Mouse (Mus musculus): ENCODE measurements around the gene Gpat2.

The Gpat2 gene

GRCm38 (mm10) chr2:127424977-127425376, at the start of gene Gpat2:
Gene Gpat2, plus strand, starts transcription at chr2:127425199.
- no peak for DNase-seq (ENCODE audit: extremely low spot score, low spot score)

DNA sequence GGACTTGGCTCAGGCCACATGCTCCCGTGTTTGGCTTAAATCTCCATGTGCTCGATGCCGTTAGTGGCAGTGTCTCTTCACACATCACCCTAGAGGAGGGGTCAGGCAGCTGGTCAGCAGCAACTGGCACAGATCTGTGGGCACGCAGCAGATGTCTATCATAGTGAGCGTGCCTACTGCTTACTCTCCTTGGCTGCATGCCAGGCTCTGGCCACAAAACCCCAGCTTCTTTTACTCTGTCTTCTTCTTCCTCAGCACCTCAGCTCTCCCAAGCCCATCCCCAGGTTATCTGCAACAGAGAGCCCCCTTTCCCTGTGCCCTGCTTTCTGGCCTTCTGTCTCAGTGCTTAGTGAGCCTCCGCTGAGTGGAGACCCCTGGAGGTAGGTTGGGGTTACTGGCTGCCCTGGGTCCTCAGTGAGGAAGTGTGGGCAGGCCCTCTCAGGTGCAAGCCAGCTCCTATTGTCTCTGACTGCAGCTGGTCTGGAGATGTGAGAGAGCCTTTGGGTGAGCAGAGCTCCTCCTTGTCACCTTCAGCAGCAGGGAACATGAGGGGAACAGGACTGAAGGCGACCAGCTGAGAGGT, 49.1 kb upstream of the Gpat2 start:
- DNase-seq (ENCODE audit: extremely low spot score, low spot score): no peak

GRCm38 (mm10) chr2:127376423-127377051, 48.5 kb upstream of the Gpat2 start:
- DNase-seq (ENCODE audit: extremely low spot score, low spot score): no peak

GRCm38 (mm10) chr2:127377942-127378610, 46.9 kb upstream of the Gpat2 start:
- no peak for DNase-seq (ENCODE audit: extremely low spot score, low spot score)

GRCm38 (mm10) chr2:127378611-127378990, 46.4 kb upstream of the Gpat2 start:
- no peak for DNase-seq (ENCODE audit: extremely low spot score, low spot score)

GRCm38 (mm10) chr2:127379250-127379649, 45.7 kb upstream of the Gpat2 start:
- no peak for DNase-seq (ENCODE audit: extremely low spot score, low spot score)

- no peak for DNase-seq (ENCODE audit: extremely low spot score, low spot score)
Measured at GRCm38 (mm10) chr2:127383881-127384280, 41.1 kb upstream of the Gpat2 start.

GRCm38 (mm10) chr2:127387521-127387920, 37.5 kb upstream of the Gpat2 start:
- no peak for DNase-seq (ENCODE audit: extremely low spot score, low spot score)

GRCm38 (mm10) chr2:127390352-127390751, 34.6 kb upstream of the Gpat2 start:
- no peak for DNase-seq (ENCODE audit: extremely low spot score, low spot score)

DNA sequence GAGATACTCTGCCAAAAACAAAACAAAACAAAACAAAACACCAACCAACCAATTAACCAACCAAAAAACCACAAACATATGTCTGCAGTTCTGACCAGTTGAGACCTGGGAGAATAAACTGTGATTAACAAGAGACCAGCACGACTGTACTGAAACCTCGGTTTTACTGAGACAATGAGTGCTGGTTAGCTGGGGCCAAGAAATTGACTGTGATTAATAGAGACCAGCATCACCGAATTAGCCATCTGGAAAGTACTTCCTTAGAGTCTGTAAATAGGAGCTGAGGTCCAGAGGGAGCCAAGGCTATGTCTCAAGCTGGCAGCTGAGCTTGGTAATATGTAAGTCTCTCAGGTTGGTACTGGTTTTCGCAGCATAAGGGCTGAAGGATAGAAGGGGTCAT, 34.2 kb upstream of the Gpat2 start:
- DNase-seq (ENCODE audit: extremely low spot score, low spot score): no peak

DNA sequence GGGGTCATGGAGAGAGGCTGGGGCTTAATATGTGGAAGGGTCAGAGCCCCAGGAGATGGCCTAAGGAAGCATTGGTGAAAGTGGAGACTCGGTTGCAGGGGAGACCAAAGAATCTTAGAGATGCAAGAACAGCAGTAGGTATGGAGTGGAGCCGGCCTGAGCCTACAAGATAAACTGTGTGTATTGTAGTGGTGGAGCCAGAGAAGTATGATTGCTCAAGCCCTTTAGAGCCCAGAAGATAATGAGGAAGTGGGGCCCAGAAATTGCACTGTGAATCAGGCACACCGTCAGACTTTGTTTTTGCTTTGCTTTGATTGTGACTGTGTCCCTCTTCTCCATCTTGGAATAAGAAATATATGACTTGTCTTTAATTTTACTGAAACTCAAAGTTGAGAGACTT, 33.7 kb upstream of the Gpat2 start:
- DNase-seq (ENCODE audit: extremely low spot score, low spot score): no peak

DNA sequence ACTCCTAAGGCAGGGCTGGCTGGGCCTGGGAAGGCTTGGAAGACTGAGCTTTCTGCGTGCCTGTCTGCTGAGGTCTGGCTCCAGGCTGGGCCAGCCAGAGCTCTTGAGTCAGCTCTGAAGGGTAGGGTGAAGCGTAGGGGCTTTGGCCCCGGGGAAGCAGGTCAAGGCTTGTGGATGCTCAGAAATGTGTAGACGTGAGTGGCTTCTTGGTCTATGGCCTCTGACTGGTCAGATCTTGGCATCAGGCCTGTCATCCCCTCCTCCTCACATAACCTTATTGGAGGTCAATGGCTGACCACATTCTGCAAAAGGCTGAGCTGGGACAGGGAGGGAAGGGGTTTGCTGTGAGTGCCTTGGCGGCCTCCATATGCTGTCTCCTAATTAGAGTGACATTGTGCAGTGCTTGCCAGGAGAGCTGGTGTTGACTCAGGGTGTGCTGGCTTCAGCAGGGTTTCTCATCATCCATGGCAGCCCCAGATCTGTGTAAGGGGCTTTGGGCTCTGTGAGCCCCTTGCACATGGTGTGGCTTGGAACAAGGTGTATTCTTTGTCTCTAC, 30.3 kb upstream of the Gpat2 start:
- no peak for DNase-seq (ENCODE audit: extremely low spot score, low spot score)

- no peak for DNase-seq (ENCODE audit: extremely low spot score, low spot score)
Measured at GRCm38 (mm10) chr2:127398738-127399137, 26.3 kb upstream of the Gpat2 start.

DNA sequence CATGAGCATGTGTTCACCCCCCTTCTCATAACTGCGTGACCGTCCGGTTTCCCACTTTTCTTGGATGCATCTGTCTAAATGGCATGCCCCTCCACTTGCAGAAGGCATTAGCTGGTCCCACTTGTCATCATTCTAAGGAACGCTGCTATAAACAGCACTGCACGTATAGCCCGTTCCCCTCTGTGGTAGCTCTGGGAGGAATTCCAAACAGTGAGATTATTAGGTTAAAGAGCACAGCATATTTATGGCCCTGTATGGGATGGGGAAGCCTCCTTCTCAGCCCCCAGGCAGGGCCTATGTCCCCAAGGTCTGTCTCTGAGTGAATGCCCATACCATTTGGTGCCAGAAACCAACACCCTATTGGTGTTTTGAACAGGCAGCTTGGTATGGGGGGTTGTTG, 13.9 kb upstream of the Gpat2 start:
- no peak for DNase-seq (ENCODE audit: extremely low spot score, low spot score)

- DNase-seq (ENCODE audit: extremely low spot score, low spot score): no peak
Measured at GRCm38 (mm10) chr2:127415806-127416205, 9.2 kb upstream of the Gpat2 start.

- no peak for DNase-seq (ENCODE audit: extremely low spot score, low spot score)
Measured at GRCm38 (mm10) chr2:127416706-127417105, 8.3 kb upstream of the Gpat2 start.

DNA sequence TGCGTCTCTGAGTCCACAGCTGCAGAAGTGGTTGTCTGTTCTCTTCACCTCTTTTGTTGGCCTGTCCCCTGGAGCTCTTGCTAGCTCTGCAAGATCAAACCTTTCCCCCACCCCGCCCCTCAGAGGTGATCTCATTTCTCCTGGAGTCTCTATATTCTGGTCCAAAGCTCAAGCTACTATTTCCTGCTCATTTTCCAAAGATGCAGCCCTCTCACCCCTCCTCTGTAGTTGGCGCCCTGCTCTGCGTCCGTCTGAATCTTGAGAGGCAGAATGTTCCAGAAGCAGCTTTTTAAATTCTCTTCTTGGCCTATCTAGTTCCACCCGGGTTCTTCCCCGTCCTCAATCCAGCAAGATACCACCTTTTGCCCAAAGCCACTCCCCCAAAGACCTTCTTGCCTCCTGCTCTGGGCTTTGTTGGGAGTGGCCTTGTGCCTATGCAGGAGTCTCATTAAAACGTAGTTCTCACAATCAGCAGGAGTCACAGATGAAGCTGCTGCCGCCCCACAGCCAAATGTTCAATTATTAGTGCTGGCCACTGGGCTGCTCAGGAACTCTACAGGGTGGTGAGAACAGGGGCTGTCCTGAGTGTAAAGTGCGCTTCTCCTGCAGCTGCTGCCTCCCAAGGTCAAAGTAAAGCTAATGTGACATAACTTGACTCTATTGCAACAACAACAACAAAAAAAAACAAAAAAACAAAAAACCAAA, 6.6 kb upstream of the Gpat2 start:
- no peak for DNase-seq (ENCODE audit: extremely low spot score, low spot score)

DNA sequence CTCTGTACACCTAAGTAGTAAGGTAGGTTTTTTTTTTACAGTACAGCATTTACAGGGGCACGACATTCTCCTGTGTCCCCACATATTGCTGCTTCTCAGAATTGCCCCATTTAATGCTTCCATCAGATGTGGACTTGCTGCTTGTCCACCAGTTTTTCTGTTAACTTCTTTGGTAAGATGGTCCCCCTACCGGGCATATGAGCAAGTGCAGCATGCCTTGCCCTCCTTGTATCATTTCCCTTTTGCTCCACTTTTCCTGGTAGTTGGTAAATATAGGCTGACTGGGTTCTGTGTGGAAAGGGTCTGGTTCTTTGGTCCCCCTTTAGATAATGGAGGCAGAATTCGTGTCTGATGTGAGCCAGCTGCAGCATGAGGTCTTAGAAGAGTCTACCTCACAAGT, 5.2 kb downstream of the Gpat2 start:
- DNase-seq (ENCODE audit: extremely low spot score, low spot score): peak; percentile 42

DNA sequence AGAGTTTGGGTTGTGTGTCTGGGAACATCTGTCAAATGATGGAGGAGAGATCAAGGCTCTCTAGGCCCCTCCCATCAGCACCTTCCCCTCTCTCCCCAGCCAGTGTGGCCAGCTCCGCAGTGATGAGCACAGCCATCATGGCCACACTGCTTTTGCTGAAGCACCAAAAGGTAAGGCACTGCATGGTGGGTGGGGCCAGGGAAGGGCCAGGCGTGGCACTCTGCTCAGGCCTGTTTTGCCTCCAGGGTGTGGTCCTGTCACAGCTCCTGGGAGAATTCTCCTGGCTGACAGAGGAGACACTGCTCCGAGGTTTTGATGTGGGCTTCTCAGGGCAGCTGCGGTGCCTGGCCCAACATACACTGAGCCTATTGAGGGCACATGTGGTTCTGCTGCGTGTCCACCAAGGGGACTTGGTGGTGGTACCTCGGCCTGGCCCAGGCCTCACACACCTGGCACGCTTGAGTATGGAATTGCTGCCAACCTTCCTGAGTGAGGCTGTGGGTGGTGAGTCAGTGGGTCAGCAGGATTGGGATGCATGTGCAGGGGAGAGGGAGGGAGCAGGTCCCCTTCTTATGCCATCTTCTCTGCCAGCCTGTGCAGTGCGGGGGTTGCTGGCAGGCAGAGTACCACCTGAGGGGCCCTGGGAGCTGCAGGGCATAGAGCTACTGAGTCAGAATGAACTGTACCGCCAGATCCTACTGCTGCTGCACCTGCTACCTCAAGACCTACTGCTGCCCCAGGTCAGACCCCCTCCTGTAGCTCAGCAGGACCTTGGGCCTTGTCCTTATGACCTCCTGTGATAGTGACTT, 8.7 kb downstream of the Gpat2 start:
- DNase-seq (ENCODE audit: extremely low spot score, low spot score): no peak

- peak; percentile 43 for DNase-seq (ENCODE audit: extremely low spot score, low spot score)
Measured at GRCm38 (mm10) chr2:127435135-127435534, 10.1 kb downstream of the Gpat2 start.

GRCm38 (mm10) chr2:127435554-127435953, 10.6 kb downstream of the Gpat2 start:
- DNase-seq (ENCODE audit: extremely low spot score, low spot score): no peak

Measured in neural tube, embryonic 10.5 days (tissue).